Mouse (Mus musculus): ENCODE data around the gene Tm2d1.

DNA sequence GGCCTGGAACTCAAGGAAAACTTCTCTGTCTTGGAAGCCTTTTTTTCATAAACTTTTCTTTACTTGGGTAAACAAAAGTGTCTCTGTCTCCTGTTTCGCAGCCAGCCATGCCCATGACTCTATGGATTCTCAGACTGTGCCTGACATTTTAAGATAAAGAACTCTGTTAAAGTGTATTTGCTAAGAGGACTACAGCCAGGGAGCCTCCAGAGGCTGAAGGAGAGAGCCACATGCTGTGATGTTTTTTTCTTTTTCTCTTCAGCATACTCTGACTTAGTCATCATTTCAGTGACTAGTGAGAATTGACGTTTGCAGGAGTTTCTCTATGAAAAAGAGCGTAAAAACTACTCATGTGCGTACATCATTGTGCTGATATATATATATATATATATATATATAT lies 20.4 kb upstream of the Tm2d1 start:
- TF ChIP-seq CTCF (IDR thresholded peaks at IDR 0.05; ENCODE audit: control insufficient read depth, insufficient read depth, low read length) = no peak
- no peak for TF ChIP-seq POLR2A (IDR thresholded peaks at IDR 0.05; ENCODE audit: borderline replicate concordance, control insufficient read depth, low read depth, low read length)

Data from bone marrow, adult 2 months (tissue).